Mouse (Mus musculus): Measurements from ENCODE around the gene Lrrc49.

DNA sequence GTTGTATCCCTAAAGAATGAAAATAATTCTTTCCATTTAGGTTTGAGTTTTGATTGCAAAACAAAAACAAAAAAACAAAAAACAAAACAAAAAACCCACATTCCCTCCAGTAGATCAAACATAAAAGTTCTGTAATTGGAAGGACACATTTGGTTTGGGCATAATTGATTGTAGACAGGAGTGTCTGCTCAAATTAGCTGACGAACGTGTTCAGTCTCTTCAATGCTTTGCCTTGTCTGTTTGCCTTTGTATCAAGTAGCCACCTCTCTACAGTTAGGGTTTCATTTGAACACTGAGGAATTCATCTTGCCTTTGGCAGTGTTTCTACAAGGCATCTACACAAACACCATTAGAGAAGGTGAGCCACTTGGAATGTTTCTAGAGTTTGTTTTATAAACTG, 54.4 kb downstream of the Lrrc49 start:
- TF ChIP-seq GATA1 (IDR thresholded peaks at IDR 0.05; ENCODE audit: borderline replicate concordance, low read length) (no peak), FLI1 (IDR thresholded peaks at IDR 0.05; ENCODE audit: low read length) (no peak)

Data from megakaryocyte, embryonic 14.5 days (primary cell).